Mouse (Mus musculus): ENCODE measurements around the gene Arhgef10l.

Arhgef10l gene

GRCm38 (mm10) chr4:140665760-140666159, at the start of gene Arhgef10l:
Arhgef10l (minus strand) TSS chr4:140666012.
- DNase-seq (ENCODE audit: low read depth, low spot score): no peak

GRCm38 (mm10) chr4:140714586-140714985, 48.8 kb upstream of the Arhgef10l start:
- no peak for DNase-seq (ENCODE audit: low read depth, low spot score)

GRCm38 (mm10) chr4:140713480-140714365, 47.9 kb upstream of the Arhgef10l start:
- DNase-seq (ENCODE audit: low read depth, low spot score): peak; percentile 98

- DNase-seq (ENCODE audit: low read depth, low spot score): no peak
Measured at GRCm38 (mm10) chr4:140711360-140711759, 45.5 kb upstream of the Arhgef10l start.

GRCm38 (mm10) chr4:140710781-140711180, 45.0 kb upstream of the Arhgef10l start:
- DNase-seq (ENCODE audit: low read depth, low spot score): no peak

GRCm38 (mm10) chr4:140709617-140710016, 43.8 kb upstream of the Arhgef10l start:
- DNase-seq (ENCODE audit: low read depth, low spot score): no peak

- DNase-seq (ENCODE audit: low read depth, low spot score): no peak
Measured at GRCm38 (mm10) chr4:140709111-140709510, 43.3 kb upstream of the Arhgef10l start.

- no peak for DNase-seq (ENCODE audit: low read depth, low spot score)
Measured at GRCm38 (mm10) chr4:140708297-140708927, 42.6 kb upstream of the Arhgef10l start.

- DNase-seq (ENCODE audit: low read depth, low spot score): no peak
Measured at GRCm38 (mm10) chr4:140707615-140708014, 41.8 kb upstream of the Arhgef10l start.

GRCm38 (mm10) chr4:140704166-140704565, 38.4 kb upstream of the Arhgef10l start:
- no peak for DNase-seq (ENCODE audit: low read depth, low spot score)

GRCm38 (mm10) chr4:140703636-140704035, 37.8 kb upstream of the Arhgef10l start:
- no peak for DNase-seq (ENCODE audit: low read depth, low spot score)

- no peak for DNase-seq (ENCODE audit: low read depth, low spot score)
Measured at GRCm38 (mm10) chr4:140702611-140703327, 37.0 kb upstream of the Arhgef10l start.

GRCm38 (mm10) chr4:140701716-140702561, 36.1 kb upstream of the Arhgef10l start:
- no peak for DNase-seq (ENCODE audit: low read depth, low spot score)

GRCm38 (mm10) chr4:140701049-140701715, 35.4 kb upstream of the Arhgef10l start:
- DNase-seq (ENCODE audit: low read depth, low spot score): peak; percentile 63

GRCm38 (mm10) chr4:140700269-140701018, 34.6 kb upstream of the Arhgef10l start, which contains the start of gene Rcc2:
Rcc2 (plus strand) TSS chr4:140700541.
- no peak for DNase-seq (ENCODE audit: low read depth, low spot score)

GRCm38 (mm10) chr4:140699441-140700127, 33.8 kb upstream of the Arhgef10l start:
- DNase-seq (ENCODE audit: low read depth, low spot score): peak; percentile 88

- no peak for DNase-seq (ENCODE audit: low read depth, low spot score)
Measured at GRCm38 (mm10) chr4:140695675-140696585, 30.1 kb upstream of the Arhgef10l start.

- no peak for DNase-seq (ENCODE audit: low read depth, low spot score)
Measured at GRCm38 (mm10) chr4:140695146-140695545, 29.3 kb upstream of the Arhgef10l start.

Measured in telencephalon, adult 2 months (tissue).